Mouse (Mus musculus) MEL (cell line): ENCODE measurements around the gene Il9r.
A peak's percentile ranks its signal among the peaks of the same experiment; 100 is the strongest.

ENCODE experiments used
- CHD2 ChIP-seq: IDR thresholded peaks from 2 replicates; pipeline ENCODE4 v1.6.1; 2011; ENCODE audit warnings: low read length, improper control_type of control experiment
- CTCF ChIP-seq, 3 experiments: IDR thresholded peaks in 2 of 3; conservative IDR thresholded peaks in 1 of 3; 2 replicates each; pipeline ENCODE4 v1.5.1; 2011 to 2012; ENCODE audit warnings: low read length in 3 of 3, low read depth in 2 of 3, mild to moderate bottlenecking in 2 of 3, improper control_type of control experiment in 1 of 3, inconsistent platforms in 1 of 3, mixed read lengths in 1 of 3, moderate library complexity in 1 of 3; ENCODE audit not compliant: control insufficient read depth in 1 of 3, insufficient read depth in 1 of 3, poor library complexity in 1 of 3, severe bottlenecking in 1 of 3
- ELF1 ChIP-seq: IDR thresholded peaks from 2 replicates; pipeline ENCODE4 v1.6.1; 2014; ENCODE audit warnings: low read depth, mild to moderate bottlenecking, inconsistent platforms, low read length, improper control_type of control experiment, moderate library complexity
- GATA1 ChIP-seq: IDR thresholded peaks from 2 replicates; pipeline ENCODE4 v1.6.1; 2011; ENCODE audit warnings: low read depth, low read length, improper control_type of control experiment
- HCFC1 ChIP-seq: IDR thresholded peaks from 2 replicates; pipeline ENCODE4 v1.6.1; 2012; ENCODE audit warnings: low read depth, mild to moderate bottlenecking, inconsistent platforms, low read length, improper control_type of control experiment, moderate library complexity
- JUND ChIP-seq: IDR thresholded peaks from 2 replicates; pipeline ENCODE4 v1.6.1; 2011; ENCODE audit warnings: low read depth, mild to moderate bottlenecking, improper control_type of control experiment, low read length
- MAX ChIP-seq: IDR thresholded peaks from 2 replicates; pipeline ENCODE4 v1.6.1; 2011; ENCODE audit warnings: low read length, improper control_type of control experiment
- MXI1 ChIP-seq: IDR thresholded peaks from 2 replicates; pipeline ENCODE4 v1.6.1; 2011; ENCODE audit warnings: mild to moderate bottlenecking, low read depth, low read length, improper control_type of control experiment
- NRF1 ChIP-seq: IDR thresholded peaks from 2 replicates; pipeline ENCODE4 v1.6.1; 2014; ENCODE audit warnings: low read depth, mild to moderate bottlenecking, inconsistent platforms, low read length, improper control_type of control experiment, moderate library complexity; ENCODE audit not compliant: poor library complexity, insufficient read depth, severe bottlenecking
- RCOR1 ChIP-seq: IDR thresholded peaks from 2 replicates; pipeline ENCODE4 v1.6.1; 2012; ENCODE audit warnings: low read depth, mild to moderate bottlenecking, inconsistent platforms, low read length, improper control_type of control experiment
- TCF12 ChIP-seq: IDR thresholded peaks from 2 replicates; pipeline ENCODE4 v1.6.1; 2014; ENCODE audit warnings: low read depth, mild to moderate bottlenecking, inconsistent platforms, low read length, improper control_type of control experiment, moderate library complexity
- UBTF ChIP-seq: IDR thresholded peaks from 2 replicates; pipeline ENCODE4 v1.6.1; 2012; ENCODE audit warnings: low read depth, mild to moderate bottlenecking, inconsistent platforms, low read length, improper control_type of control experiment, moderate library complexity, borderline replicate concordance; ENCODE audit not compliant: insufficient read depth

GRCm38 (mm10) chr11:32230220-32230619 is 30.1 kb upstream of the Il9r start:
- TF ChIP-seq CTCF (IDR thresholded peaks at IDR 0.05 in 2 of 3, conservative IDR thresholded peaks at IDR 0.05 in 1 of 3; ENCODE audit: control insufficient read depth in 1 of 3, insufficient read depth in 1 of 3, low read depth in 2 of 3, low read length in 3 of 3, poor library complexity in 1 of 3, severe bottlenecking in 1 of 3), result peak in 1 of 3 experiments; percentile 3; a peak in 1 of 6 replicates
- no peak for TF ChIP-seq ELF1
- no peak for TF ChIP-seq MAX
- TF ChIP-seq CHD2, result no peak
- no peak for TF ChIP-seq TCF12
- TF ChIP-seq HCFC1, result no peak
- no peak for TF ChIP-seq NRF1
- TF ChIP-seq MXI1, result no peak
- TF ChIP-seq UBTF, result no peak
- TF ChIP-seq GATA1, result no peak
- no peak for TF ChIP-seq JUND
- TF ChIP-seq RCOR1, result no peak
